In the genomic region with DNA sequence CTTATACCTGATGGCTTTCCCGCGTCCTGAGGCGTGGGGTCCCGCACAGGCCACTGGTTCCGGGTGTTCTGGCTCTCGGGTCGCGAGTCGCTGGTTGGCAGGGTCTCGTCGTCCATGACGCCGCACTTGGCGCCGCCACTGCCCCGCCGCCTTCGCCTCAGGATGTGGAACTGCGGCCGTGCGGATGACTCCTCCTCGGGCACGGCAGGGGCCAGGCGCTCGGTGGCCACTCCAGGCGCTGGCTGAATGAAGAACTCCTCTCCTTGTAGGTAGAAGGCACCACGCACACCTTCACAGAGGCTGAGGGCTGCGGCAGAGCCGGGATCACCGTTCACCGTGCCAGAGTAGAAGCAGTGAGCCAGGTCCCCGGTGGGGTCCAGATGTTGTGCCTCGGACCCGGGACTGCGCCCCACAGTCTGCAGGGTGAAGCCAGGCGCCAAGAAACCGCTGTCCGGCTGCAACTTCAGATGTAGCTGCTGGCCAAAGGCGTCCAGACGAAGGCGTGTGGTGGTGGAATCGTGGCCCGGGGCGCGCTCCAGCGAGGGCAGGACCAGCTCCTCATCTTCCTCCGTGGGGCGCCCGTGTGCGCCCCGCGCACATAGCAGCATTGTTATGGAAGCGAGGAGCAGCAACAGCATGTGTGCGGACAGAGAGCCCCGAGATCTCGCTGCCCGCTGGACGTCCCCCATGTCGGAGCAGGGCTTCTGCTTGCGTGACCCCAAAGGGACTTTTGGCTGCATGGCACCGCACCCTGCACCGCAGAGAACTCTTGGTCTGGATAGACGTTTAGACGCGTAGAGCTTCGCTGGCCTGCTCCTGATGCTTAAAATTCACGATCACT, we compare ENCODE assay signal across 9 mouse cellular contexts. TPM values are rescaled to one million over a fixed set of nuclear protein-coding genes. Genes with fewer than 3 reads are reported as not detected.
A peak's percentile ranks its signal among the peaks of the same experiment; 100 is the strongest.
DNase-seq lines count a peak whose midpoint lies in the region; ATAC-seq and TF ChIP-seq lines count a peak whose summit lies in the region.
"Had no signal": no experiment of that assay in that cellular context is flagged by ENCODE, and none has a peak within 500 bp of the region (broad histone marks: within the 10 kb centered on the region; RNA-seq: fewer than 3 reads in every experiment).

No protein-coding gene starts in this region.

- TF ChIP-seq CTCF in layer of hippocampus, adult 2 months (conservative IDR thresholded peaks at IDR 0.05): no peak; the same call in none of the 2 replicates
- TF ChIP-seq CTCF in cortical plate, adult 2 months (IDR thresholded peaks at IDR 0.05; ENCODE audit: extremely low read depth, insufficient read depth, low read length): no peak

- no peaks in the 10 kb centered on the region for H3K4me1 ChIP-seq in cortical plate, adult 2 months (ENCODE audit: control insufficient read depth, insufficient read depth, low read length)
- no peaks in the 10 kb centered on the region; the same call in 1 of the 2 replicates for H3K4me1 ChIP-seq in liver, embryonic 15.5 days (replicated peaks)
- H3K4me1 ChIP-seq in neural tube, embryonic 14.5 days (ENCODE audit: control insufficient read depth, insufficient read depth, low read length): peaks cover 6% of the 10 kb centered on the region; the same call in 1 of the 2 replicates

- peak in 1 of 2 experiments; percentile 21 for DNase-seq in layer of hippocampus, adult 2 months (ENCODE audit: low spot score in 2 of 2)
- DNase-seq in layer of hippocampus, adult 9-10 months (ENCODE audit: low spot score): no peak
- peak; percentile 59 to 73 for DNase-seq in heart, adult 18-20 months
- DNase-seq in kidney, adult 18-20 months: peak; percentile 57

- TF ChIP-seq POLR2A in cortical plate, adult 2 months (IDR thresholded peaks at IDR 0.05; ENCODE audit: extremely low read depth, insufficient read depth, low read length): no peak

- no peak for ATAC-seq in liver, embryonic 15.5 days (ENCODE audit: insufficient read depth)
- peak; percentile 16 for ATAC-seq in neural tube, embryonic 14.5 days (ENCODE audit: low read depth)
- ATAC-seq in inflammation-experienced regulatory T-cells, adult 6 months: no peak

- peaks cover 48% of the 10 kb centered on the region for H3K27me3 ChIP-seq in liver, embryonic 15.5 days
- H3K27me3 ChIP-seq in neural tube, embryonic 14.5 days (ENCODE audit: control insufficient read depth, insufficient read depth, low read length): peaks cover 3% of the 10 kb centered on the region; the same call in 1 of the 2 replicates

- H3K36me3 ChIP-seq in liver, embryonic 15.5 days (replicated peaks): no peaks in the 10 kb centered on the region
- no peaks in the 10 kb centered on the region for H3K36me3 ChIP-seq in neural tube, embryonic 14.5 days (ENCODE audit: control insufficient read depth, insufficient read depth, low read length)

- peak overlapping the region; percentile 81 for H3K4me3 ChIP-seq in layer of hippocampus, adult 2 months
- peak overlapping the region; percentile 59 for H3K4me3 ChIP-seq in cortical plate, adult 2 months (ENCODE audit: insufficient read depth, low read length)
- peak overlapping the region; percentile 49 for H3K4me3 ChIP-seq in liver, embryonic 15.5 days (replicated peaks)
- H3K4me3 ChIP-seq in neural tube, embryonic 14.5 days (ENCODE audit: low read depth, low read length): peak overlapping the region; percentile 58

- no peaks in the 10 kb centered on the region for H3K9me3 ChIP-seq in liver, embryonic 15.5 days (replicated peaks)
- H3K9me3 ChIP-seq in neural tube, embryonic 14.5 days (ENCODE audit: control insufficient read depth, low read length): no peaks in the 10 kb centered on the region

- peak overlapping the region; percentile 94 for H3K27ac ChIP-seq in layer of hippocampus, adult 2 months
- peak overlapping the region; percentile 45 for H3K27ac ChIP-seq in cortical plate, adult 2 months (ENCODE audit: insufficient read depth, low read length)
- H3K27ac ChIP-seq in liver, embryonic 15.5 days (replicated peaks): peak overlapping the region; percentile 19; the same call in 1 of the 2 replicates
- H3K27ac ChIP-seq in neural tube, embryonic 14.5 days (ENCODE audit: low read depth, low read length): peak overlapping the region; percentile 35

- under 1% methylated on average over 67 of the region's 67 CpGs for WGBS in liver, embryonic 15.5 days (ENCODE audit: insufficient replicate concordance)
- WGBS in neural tube, embryonic 14.5 days: under 1% methylated on average over 65 of the region's 67 CpGs

- peak overlapping the region; percentile 70 for H3K4me2 ChIP-seq in liver, embryonic 15.5 days
- peak overlapping the region; percentile 99 for H3K4me2 ChIP-seq in neural tube, embryonic 14.5 days (ENCODE audit: low read depth, low read length)

- peak overlapping the region; percentile 18; the same call in 1 of the 2 replicates for H3K9ac ChIP-seq in liver, embryonic 15.5 days
- peak overlapping the region; percentile 61 for H3K9ac ChIP-seq in neural tube, embryonic 14.5 days (replicated peaks; ENCODE audit: low read depth, low read length)

RNA-seq across cellular contexts. Expression of gene Adamts1, which starts 0.7 kb away (rescaled TPM):
- 10 to 100 TPM; 19.7 to 27.8 TPM for total RNA-seq in layer of hippocampus, adult 2 months (2021)
- 6.8 and 8.1 TPM in 2 replicates for polyA plus RNA-seq in cortical plate, adult 2 months (2012; rRNA removed)
- total RNA-seq in heart, adult 18-20 months (2021): 10 to 100 TPM; 25.9 to 37.0 TPM
- 6.3 and 8.3 TPM in 2 replicates for polyA plus RNA-seq in liver, embryonic 15.5 days (2015; fragmentation: Nextera tagmentation; extraction: Ambion mirVana)
- 2.8 and 9.2 TPM in 2 replicates for polyA plus RNA-seq in neural tube, embryonic 14.5 days (2014; fragmentation: Nextera tagmentation; extraction: Ambion mirVana)
- polyA plus RNA-seq in inflammation-experienced regulatory T-cells, adult 6 months (2017; shearing (Covaris generic)): not detected
- total RNA-seq: MEL had no signal

Comparison
In these comparisons a context has a peak if more than half of its experiments do, and no peak if none do; other contexts are left out.
1. H3K27ac ChIP-seq: peak in every context shown above with its lines; median percentile 94 in layer of hippocampus, adult 2 months; 45 in cortical plate, adult 2 months; 35 in neural tube, embryonic 14.5 days; 19 in liver, embryonic 15.5 days.